In genomic region chr11:21996661-21997560, GRCm38 (mm10) we compare ENCODE assay signal across 7 mouse cellular contexts. TPM values are rescaled to one million over a fixed set of nuclear protein-coding genes. Genes with fewer than 3 reads are reported as not detected.
DNase-seq lines count a peak whose midpoint lies in the region; ATAC-seq and TF ChIP-seq lines count a peak whose summit lies in the region.

No protein-coding gene starts in this region.

- no peaks in the 10 kb centered on the region for H3K9me3 ChIP-seq in lung, embryonic 14.5 days (ENCODE audit: low read depth, low read length)
- H3K9me3 ChIP-seq in heart, embryonic 15.5 days (replicated peaks), result no peaks in the 10 kb centered on the region
- no peaks in the 10 kb centered on the region for H3K9me3 ChIP-seq in midbrain, embryonic 12.5 days

- peaks cover 93% of the 10 kb centered on the region for H3K27me3 ChIP-seq in lung, embryonic 14.5 days (ENCODE audit: insufficient read depth, low read length)
- peaks cover 94% of the 10 kb centered on the region for H3K27me3 ChIP-seq in heart, embryonic 15.5 days
- peaks cover 72% of the 10 kb centered on the region for H3K27me3 ChIP-seq in midbrain, embryonic 12.5 days

- H3K4me3 ChIP-seq in lung, embryonic 14.5 days (ENCODE audit: low read depth, low read length), result peak overlapping the region; percentile 29
- H3K4me3 ChIP-seq in heart, embryonic 15.5 days, result peak overlapping the region; percentile 43
- H3K4me3 ChIP-seq in midbrain, embryonic 12.5 days, result peak overlapping the region; percentile 79

- H3K9ac ChIP-seq in lung, embryonic 14.5 days, result no peak overlapping the region
- 0 out of 2 replicates have a peak overlapping the region, but pooled peaks have one; percentile 7 for H3K9ac ChIP-seq in heart, embryonic 15.5 days
- peak overlapping the region; percentile 93 for H3K9ac ChIP-seq in midbrain, embryonic 12.5 days (replicated peaks)

- peak; percentile 60 for DNase-seq in lung, embryonic 14.5 days
- DNase-seq in lung, postnatal 25 days (ENCODE audit: low spot score), result no peak
- DNase-seq in embryo, embryonic 9.5 days (ENCODE audit: extremely low spot score), result peak; percentile 73
- peak; percentile 23 for DNase-seq in kidney, postnatal 14 days
- peak; percentile 24 for DNase-seq in testis, postnatal 14 days (ENCODE audit: low spot score)

- peak overlapping the region; percentile 54 for H3K4me2 ChIP-seq in lung, embryonic 14.5 days
- peak overlapping the region; percentile 69 for H3K4me2 ChIP-seq in heart, embryonic 15.5 days
- H3K4me2 ChIP-seq in midbrain, embryonic 12.5 days (replicated peaks), result peak overlapping the region; percentile 83

- peak; percentile 16 for ATAC-seq in lung, embryonic 14.5 days (ENCODE audit: insufficient read depth)
- no peak for ATAC-seq in heart, embryonic 15.5 days (replicated peaks; ENCODE audit: insufficient number of reproducible peaks, insufficient read depth, low FRiP score, low read depth)
- ATAC-seq in midbrain, embryonic 12.5 days (ENCODE audit: low FRiP score, low read depth), result peak; percentile 59

- WGBS in lung, embryonic 14.5 days, result 2% methylated on average over 63 of the region's 63 CpGs
- WGBS in heart, embryonic 15.5 days, result under 1% methylated on average over 60 of the region's 63 CpGs
- WGBS in midbrain, embryonic 12.5 days, result 2% methylated on average over 63 of the region's 63 CpGs

- TF ChIP-seq CTCF in lung, embryonic 14.5 days (IDR thresholded peaks at IDR 0.05; ENCODE audit: low read depth), result no peak

- H3K27ac ChIP-seq in lung, embryonic 14.5 days (ENCODE audit: low read depth), result no peak overlapping the region
- no peak overlapping the region for H3K27ac ChIP-seq in heart, embryonic 15.5 days
- H3K27ac ChIP-seq in midbrain, embryonic 12.5 days (replicated peaks), result peak overlapping the region; percentile 96

- H3K36me3 ChIP-seq in lung, embryonic 14.5 days (ENCODE audit: insufficient read depth), result no peaks in the 10 kb centered on the region
- H3K36me3 ChIP-seq in heart, embryonic 15.5 days, result no peaks in the 10 kb centered on the region
- H3K36me3 ChIP-seq in midbrain, embryonic 12.5 days, result peaks cover 14% of the 10 kb centered on the region

- H3K4me1 ChIP-seq in lung, embryonic 14.5 days (ENCODE audit: insufficient read depth), result peaks cover 3% of the 10 kb centered on the region; the same call in 1 of the 2 replicates
- H3K4me1 ChIP-seq in heart, embryonic 15.5 days (replicated peaks), result peaks cover 45% of the 10 kb centered on the region
- peaks cover 62% of the 10 kb centered on the region for H3K4me1 ChIP-seq in midbrain, embryonic 12.5 days

RNA-seq across cellular contexts. Expression of gene Otx1, which starts 5.8 kb away (rescaled TPM):
- polyA plus RNA-seq in lung, embryonic 14.5 days (2014; fragmentation: Nextera tagmentation; extraction: Ambion mirVana), result 0.38 and 0.39 TPM in 2 replicates
- 0.15 and 0.46 TPM in 2 replicates for polyA plus RNA-seq in heart, embryonic 15.5 days (2015; fragmentation: Nextera tagmentation; extraction: Ambion mirVana)
- 26.8 and 42.7 TPM in 2 replicates for polyA plus RNA-seq in midbrain, embryonic 12.5 days (2016; fragmentation: Nextera tagmentation; extraction: Ambion mirVana)

Comparison
In these comparisons a context has a peak if more than half of its experiments do, and no peak if none do; other contexts are left out.
1. H3K4me3 ChIP-seq: peak in every context shown above with its lines; median percentile 79 in midbrain, embryonic 12.5 days; 43 in heart, embryonic 15.5 days; 29 in lung, embryonic 14.5 days.
2. RNA of gene Otx1, which starts 5.8 kb away (polyA plus RNA-seq): 26.8 to 42.7 TPM in midbrain, embryonic 12.5 days; 0.38 to 0.39 TPM in lung, embryonic 14.5 days and 0.15 to 0.46 TPM in heart, embryonic 15.5 days; every median in the first group is over 10 times any median in the second.
3. Peak in every context shown above with its lines, with median percentiles within 50 percentile points of each other: H3K4me2 ChIP-seq.